Mouse (Mus musculus) left cerebral cortex, postnatal 14 days (tissue): ENCODE results near the gene Faf1. TPM values are rescaled to one million over a fixed set of nuclear protein-coding genes. Genes with fewer than 3 reads are reported as not detected.

Experiments used
- DNase-seq, 2 experiments: peaks; one replicate each; pipeline ENCODE4 v3.0.0; 2021 to 2022; ENCODE audit warnings: low spot score in 2 of 2, mixed read lengths in 1 of 2
- intact Hi-C: fragments of 180-260 bp; cut with DNase I; formaldehyde crosslinking; loops from one replicate; pipeline ENCODE4 v1.15.1; 2025
- total RNA-seq, 2 experiments: library from RNA; stranded (reverse); gene quantifications; 2 replicates each; pipeline ENCODE4 v1.2.3; 2021

Faf1 gene
- total RNA-seq, 2 experiments from 2014 or later, result 23.5 to 26.9 TPM

- intact Hi-C loops, result no loop called here
- no peak for DNase-seq
These were observed 185.9 kb downstream of the Faf1 start for GRCm38 (mm10) chr4:109862271-109862670.

DNA sequence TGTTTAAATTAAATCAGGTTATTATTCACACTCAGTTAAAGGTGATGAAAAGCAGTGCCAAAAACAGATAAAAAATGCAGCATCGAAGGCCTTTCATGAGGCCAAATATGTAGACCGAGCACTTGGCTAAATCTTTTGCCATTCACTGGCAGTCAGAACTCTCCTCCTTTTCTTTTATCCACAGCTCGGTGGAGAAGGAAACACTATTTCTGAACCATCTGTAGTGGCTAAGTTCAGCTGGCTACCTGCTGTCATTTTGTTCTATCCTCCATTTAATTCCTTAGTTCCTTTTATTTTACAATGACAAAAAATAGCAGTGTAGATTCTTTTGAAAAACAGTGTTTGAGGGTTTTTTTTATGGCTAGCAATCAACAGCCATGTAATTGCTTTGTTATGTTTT, 186.6 kb downstream of the Faf1 start:
- no peak for DNase-seq
- intact Hi-C loops, result no loop called here

DNA sequence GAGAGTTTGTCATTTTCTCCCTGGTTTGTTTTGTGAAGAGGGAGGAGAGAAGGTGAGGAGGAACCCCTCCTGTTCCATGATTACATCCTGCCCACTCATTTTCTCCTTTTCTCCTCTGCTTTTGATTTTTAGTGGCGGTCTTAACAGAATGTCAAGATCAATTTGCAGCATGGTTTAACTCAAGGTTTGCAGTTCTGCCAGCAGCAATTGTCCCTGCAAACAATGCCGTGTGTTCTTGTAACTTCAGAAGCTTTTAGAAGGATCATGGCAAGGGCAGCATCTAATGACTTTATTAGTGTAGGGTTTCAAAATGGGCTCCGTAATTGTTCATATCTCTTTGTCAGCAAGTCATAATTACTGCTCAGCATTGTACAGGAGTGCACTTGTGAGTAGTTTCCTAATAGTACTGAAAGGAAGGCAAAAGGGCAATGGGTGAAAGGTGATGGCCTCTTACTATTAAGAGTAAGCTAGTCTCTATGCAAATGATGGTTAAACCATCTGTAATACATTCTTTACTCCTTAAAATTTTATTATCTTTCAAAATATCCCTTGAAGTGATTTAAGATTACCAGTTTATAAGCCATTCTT, 192.6 kb downstream of the Faf1 start:
- intact Hi-C loops, result no loop called here
- DNase-seq, result no peak

DNA sequence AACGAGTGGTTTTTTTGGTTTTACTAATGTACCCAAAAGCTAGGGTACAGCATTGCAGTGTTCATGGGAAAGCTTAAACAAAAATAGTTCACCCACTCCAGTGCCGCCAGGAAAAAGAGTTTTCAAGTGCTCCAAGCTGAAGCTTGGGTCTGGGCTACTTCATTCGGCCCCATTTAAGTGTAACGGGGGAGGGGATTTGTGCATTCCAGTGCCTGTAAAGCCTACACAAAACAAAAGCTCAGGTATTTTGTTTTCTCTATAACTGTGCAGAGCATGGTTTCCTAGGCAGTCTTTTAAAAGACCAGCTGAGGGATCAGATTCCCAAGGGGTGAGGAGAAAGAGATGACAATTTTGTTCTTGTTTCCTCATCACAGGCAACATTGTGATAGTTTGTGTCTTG, 207.9 kb downstream of the Faf1 start:
- no peak for DNase-seq
- intact Hi-C loops, result no loop called here

- DNase-seq, result no peak
- intact Hi-C loops, result no loop called here
These were observed 211.5 kb downstream of the Faf1 start for GRCm38 (mm10) chr4:109887856-109888357.

GRCm38 (mm10) chr4:109897810-109898566, 221.6 kb downstream of the Faf1 start:
- intact Hi-C loops, result no loop called here
- DNase-seq, result no peak

DNA sequence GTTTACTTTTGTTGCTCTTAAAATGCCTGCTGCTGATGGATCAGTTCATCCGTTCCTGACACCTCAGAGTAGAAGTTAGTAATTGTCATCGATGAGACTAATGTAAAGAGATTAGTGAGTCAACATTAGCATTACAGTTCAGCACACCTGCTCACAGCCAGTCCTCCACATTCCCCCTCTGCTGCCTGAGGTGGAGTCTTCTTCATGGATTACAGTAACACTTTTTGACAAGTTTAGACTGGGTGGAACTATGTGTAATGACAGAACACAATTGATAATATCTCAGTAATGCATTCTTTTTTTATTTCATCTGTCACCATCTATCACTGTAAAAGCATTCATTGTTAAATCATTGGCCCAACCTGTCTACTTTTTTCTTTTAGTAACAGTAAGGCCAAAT, 224.7 kb downstream of the Faf1 start:
- DNase-seq, result no peak
- intact Hi-C loops, result no loop called here

- DNase-seq, result peak in 1 of 2 experiments; percentile 15
- intact Hi-C loops, result no loop called here
These were observed 228.1 kb downstream of the Faf1 start for GRCm38 (mm10) chr4:109904487-109904886.

DNA sequence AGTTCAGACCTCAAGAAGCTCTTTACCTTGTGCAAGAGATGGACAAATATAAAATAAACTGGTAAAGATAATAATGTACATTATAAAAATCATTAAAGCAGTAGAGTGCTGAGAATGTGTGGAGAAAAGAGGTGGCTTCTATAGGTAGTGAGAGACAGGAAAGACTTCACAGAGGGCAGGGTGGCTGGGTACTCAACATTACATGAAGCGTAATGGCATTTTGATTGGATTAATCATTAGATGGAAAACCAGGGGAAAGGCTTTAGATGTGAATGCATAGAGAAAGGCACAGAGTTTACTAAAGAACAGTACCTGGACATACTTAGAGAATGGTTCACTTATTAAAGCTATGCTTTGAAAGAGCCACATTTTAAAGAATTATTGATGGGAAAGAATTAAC, 252.7 kb downstream of the Faf1 start:
- intact Hi-C loops, result no loop called here
- DNase-seq, result no peak

DNA sequence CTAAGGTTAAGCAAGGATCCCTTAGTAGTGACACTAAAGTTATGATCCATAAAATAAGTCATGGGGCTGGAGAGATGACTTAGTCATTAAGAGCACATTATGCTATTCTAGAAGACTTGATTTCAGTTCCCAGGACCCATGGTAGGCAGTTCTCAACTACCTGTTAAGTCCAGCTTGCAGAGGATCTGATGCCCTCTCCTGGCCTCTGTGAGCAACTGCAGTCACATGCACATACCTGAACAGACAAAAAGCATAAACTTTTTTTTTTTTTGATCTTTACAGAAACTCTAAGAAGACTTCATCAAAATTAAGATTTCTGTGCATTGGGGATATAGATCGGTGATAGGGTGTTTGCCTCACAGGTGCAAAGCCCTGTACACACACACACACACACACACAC, 254.1 kb downstream of the Faf1 start:
- no peak for DNase-seq
- intact Hi-C loops, result no loop called here

- peak in 1 of 2 experiments; percentile 52 for DNase-seq
- intact Hi-C loops, result no loop called here
These were observed 254.5 kb downstream of the Faf1 start for GRCm38 (mm10) chr4:109930935-109931334.

DNA sequence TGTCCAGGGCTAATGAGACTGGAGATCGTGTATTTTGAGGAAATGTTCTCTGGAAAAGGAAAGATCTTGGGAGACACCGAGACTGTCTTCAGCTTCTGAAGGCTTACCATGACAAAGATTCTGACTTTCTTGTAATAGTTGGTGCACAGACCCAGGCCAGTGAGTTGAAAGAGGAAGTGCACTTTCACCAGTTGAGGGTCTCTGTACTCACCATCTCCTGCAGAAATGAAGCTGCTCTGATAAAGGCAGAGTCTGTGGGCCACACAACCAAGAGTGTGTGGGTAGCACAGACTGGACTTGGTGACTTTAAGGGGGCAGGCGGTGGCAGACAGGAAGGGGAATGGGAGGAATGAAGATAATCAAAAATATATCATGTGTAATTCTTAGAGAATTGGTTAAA, 260.2 kb downstream of the Faf1 start:
- intact Hi-C loops, result no loop called here
- no peak for DNase-seq

DNA sequence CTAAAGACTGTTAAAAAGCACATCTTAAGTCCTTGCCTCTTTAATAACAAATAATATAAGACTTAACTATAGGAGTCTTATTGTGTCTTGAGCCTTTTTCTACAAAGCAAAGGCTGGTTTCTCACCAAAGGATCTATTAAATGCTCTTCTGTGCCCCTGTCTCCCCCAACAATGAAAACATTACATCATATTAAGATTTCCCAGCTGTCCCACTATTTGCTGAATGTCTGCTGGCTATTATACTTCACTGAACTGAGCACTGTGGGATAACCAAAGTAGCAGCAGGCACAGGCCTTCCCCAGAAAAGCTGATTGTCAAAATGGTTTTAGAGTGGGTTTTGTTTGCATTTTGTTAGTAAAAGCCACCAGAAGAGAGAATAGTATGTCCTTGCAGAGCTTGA, 262.9 kb downstream of the Faf1 start:
- no peak for DNase-seq
- intact Hi-C loops, result no loop called here

DNA sequence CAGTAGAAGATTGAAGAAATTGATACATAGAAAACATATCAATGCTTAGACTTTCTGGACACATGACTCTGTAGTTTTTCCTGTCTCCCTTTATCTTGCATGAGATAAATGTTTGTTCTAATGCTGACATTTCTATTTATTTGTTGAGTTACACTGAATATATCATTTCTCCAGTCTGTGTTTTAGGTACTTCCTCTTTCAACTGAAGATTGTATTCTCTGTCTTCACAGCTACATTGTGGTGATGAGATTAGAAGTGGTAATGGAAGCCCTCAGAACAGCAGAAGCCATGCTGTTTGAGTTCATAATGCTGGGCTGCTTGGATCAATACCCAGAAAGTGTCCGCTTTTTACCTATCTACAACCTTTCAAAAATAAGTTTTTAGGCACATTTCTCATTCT, 269.2 kb downstream of the Faf1 start:
- intact Hi-C loops, result no loop called here
- no peak for DNase-seq

DNA sequence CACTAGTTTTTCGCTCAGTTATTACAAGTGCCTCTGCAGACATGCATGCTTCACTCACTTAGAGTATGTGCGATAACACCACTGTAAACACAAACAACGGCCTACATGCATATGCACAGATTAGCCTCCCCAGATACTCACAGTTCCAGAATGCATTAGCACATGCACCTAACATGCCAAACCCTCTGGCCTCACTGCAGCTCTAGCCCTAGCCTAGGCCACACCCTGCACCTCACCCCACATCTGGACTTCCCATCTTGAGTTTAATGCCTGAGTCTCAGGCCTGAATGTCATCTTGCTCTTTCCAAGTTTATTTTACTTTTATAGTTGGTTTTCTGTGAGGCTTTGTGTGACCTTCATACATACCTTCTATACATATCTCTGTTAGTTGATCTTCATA, 272.9 kb downstream of the Faf1 start:
- intact Hi-C loops, result no loop called here
- no peak for DNase-seq

DNA sequence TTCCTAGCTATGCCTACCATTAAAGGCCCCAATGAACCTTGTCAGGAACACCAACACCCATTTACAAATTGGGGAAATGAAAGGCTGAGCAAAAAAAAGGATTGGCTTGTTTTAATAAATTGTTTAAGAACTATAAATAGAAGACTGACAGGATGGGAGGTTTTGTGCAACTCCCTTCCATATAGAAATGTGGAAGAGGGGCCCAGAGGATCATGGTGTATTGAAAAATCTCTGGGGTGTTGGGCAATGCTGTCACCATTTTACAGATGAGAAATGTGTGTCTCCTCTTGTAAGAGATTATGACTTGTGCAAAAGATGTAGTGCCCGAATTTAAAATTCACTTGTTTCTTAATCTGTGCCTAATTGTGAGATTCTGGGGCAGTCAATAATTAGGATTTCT, 277.1 kb downstream of the Faf1 start:
- intact Hi-C loops, result no loop called here
- no peak for DNase-seq

DNA sequence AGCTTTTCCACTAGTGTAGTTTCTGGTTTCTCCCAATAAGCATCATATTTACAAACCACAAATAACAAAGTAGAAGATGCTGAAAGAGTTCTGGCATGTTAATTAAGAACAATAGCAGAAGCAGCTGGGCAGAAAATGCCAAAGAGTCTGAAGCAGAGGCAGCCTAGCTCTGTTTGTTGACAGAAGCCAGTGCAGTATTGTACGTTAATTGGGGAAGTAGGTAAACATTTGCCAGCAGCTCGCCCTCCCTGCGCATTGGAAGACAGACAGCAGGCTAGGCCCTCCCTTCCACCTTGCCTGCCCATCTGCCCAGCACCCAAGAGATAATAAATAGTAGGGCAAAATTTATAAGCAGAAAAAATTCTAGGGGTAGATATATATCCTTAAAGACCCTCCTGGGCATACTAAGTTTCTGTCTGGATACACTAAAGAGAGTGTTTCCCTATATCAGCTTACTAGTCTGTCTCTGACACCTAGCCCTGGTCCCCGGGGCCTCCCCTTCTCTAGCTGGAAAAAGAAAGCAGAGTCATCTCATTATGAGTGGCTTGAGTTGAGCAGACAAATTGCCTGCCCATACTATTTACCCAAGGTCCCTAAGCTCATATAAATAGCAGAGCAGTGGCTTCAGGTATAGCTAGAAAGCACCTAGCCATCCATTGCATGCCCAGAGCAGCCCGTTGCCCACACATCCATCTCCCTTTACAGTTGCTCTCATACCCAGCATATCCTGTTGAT, 284.0 kb downstream of the Faf1 start:
- intact Hi-C loops, result no loop called here
- DNase-seq, result no peak

- intact Hi-C loops, result no loop called here
- DNase-seq, result no peak
These were observed 287.3 kb downstream of the Faf1 start for GRCm38 (mm10) chr4:109963570-109964279.

GRCm38 (mm10) chr4:109969561-109969960, 293.2 kb downstream of the Faf1 start:
- no peak for DNase-seq
- intact Hi-C loops, result no loop called here
